Mouse (Mus musculus): Measurements from ENCODE around the gene Trim29.

The Trim29 gene

DNA sequence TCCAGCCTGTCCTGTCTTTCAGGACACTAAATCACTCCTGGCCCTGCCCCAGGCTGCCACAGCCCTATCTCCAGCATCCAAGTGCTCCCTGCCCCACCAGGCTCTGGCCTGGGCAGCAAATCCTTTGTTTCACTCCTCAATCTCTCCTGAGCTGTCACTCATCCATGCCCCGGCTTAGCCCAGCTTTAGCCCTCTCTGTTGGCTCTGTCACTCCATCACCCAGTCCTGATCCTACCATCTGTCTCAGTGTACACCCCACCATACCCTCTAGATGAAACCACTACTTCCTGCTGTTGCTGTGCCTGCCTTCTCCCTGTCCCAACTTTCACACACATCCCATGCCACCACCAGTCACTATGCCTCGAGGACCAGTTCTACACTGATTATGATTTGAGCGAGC, 73.8 kb downstream of the Trim29 start:
- DNase-seq (ENCODE audit: low read depth, low spot score), result no peak
